ENCODE assay signal across 22 mouse cellular contexts in the genomic region with DNA sequence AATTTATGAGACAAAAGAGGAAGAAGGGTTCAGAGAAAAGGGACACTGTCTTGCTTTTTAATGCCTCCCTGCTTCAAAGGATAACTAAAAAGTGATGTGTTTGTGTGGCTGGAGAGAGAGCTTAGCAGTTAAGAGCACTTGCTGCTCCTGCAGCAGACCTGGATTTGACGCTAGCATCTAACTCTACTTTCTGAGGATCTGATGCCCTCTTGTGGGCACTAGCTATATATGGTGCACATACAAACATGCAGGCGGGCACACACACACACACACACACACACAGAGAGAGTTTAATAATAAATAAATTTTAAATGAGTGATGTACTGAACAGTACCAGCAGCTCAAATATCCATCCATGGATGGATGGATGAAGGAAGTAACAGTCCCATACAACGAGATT. TPM values are rescaled to one million over a fixed set of nuclear protein-coding genes. Genes with fewer than 3 reads are reported as not detected.
DNase-seq lines count a peak whose midpoint lies in the region; ATAC-seq and TF ChIP-seq lines count a peak whose summit lies in the region.
"Had no signal": no experiment of that assay in that cellular context is flagged by ENCODE, and none has a peak within 500 bp of the region (broad histone marks: within the 10 kb centered on the region; RNA-seq: fewer than 3 reads in every experiment).

No protein-coding gene starts in this region.

- ATAC-seq in kidney, postnatal 0 days (replicated peaks; ENCODE audit: low FRiP score, low read depth) = no peak
- ATAC-seq: midbrain, embryonic 15.5 days had no signal

- no peaks in the 10 kb centered on the region for H3K27me3 ChIP-seq in kidney, postnatal 0 days (ENCODE audit: insufficient read depth, low read length)
- H3K27me3 ChIP-seq: forebrain, embryonic 12.5 days; liver, embryonic 15.5 days; midbrain, embryonic 15.5 days; stomach, embryonic 15.5 days had no signal

- no peak overlapping the region for H3K4me3 ChIP-seq in kidney, postnatal 0 days (replicated peaks; ENCODE audit: low read depth, low read length)
- H3K4me3 ChIP-seq: forebrain, embryonic 12.5 days; limb, embryonic 10.5 days; liver, embryonic 15.5 days; midbrain, embryonic 15.5 days; stomach, embryonic 15.5 days had no signal

- H3K27ac ChIP-seq in kidney, postnatal 0 days = no peak overlapping the region
- H3K27ac ChIP-seq: forebrain, embryonic 12.5 days; hindbrain, embryonic 14.5 days; limb, embryonic 10.5 days; liver, embryonic 15.5 days; macrophage; midbrain, embryonic 15.5 days; stomach, embryonic 15.5 days had no signal

- no peaks in the 10 kb centered on the region for H3K9me3 ChIP-seq in kidney, postnatal 0 days (replicated peaks; ENCODE audit: low read length)
- H3K9me3 ChIP-seq: limb, embryonic 10.5 days; liver, embryonic 15.5 days; midbrain, embryonic 15.5 days; stomach, embryonic 15.5 days had no signal

- peak; percentile 56 for TF ChIP-seq CTCF in kidney, postnatal 0 days (IDR thresholded peaks at IDR 0.05; ENCODE audit: low read depth)

- H3K4me2 ChIP-seq in kidney, postnatal 0 days (ENCODE audit: low read length) = no peak overlapping the region
- H3K4me2 ChIP-seq: forebrain, embryonic 12.5 days; hindbrain, embryonic 14.5 days; liver, embryonic 15.5 days; midbrain, embryonic 15.5 days; stomach, embryonic 15.5 days had no signal

- 80% methylated on average over 3 of the region's 3 CpGs for WGBS in kidney, postnatal 0 days

- no peak for DNase-seq in kidney, postnatal 0 days (ENCODE audit: low spot score)
- no peak for DNase-seq in kidney, adult 9 months
- DNase-seq in 3T3-L1 (ENCODE audit: low read depth, low spot score) (peak; percentile 39), 416B (ENCODE audit: low read depth) (peak; percentile 56), R1 (ENCODE audit: low read depth, low spot score) (peak; percentile 66)
- no peak for DNase-seq in adrenal gland, postnatal 4 days (ENCODE audit: low spot score in 2 of 2)
- DNase-seq in gastrocnemius, postnatal 14 days = no peak
- DNase-seq: cerebellum, adult 11 months; heart, adult 18-20 months; heart, postnatal 10 days; kidney, adult 2 months; thymus, postnatal 25 days had no signal

- no peaks in the 10 kb centered on the region for H3K36me3 ChIP-seq in kidney, postnatal 0 days (ENCODE audit: insufficient read depth, low read length)
- H3K36me3 ChIP-seq: forebrain, embryonic 12.5 days; limb, embryonic 10.5 days; stomach, embryonic 15.5 days had no signal

- no peak overlapping the region for H3K9ac ChIP-seq in kidney, postnatal 0 days (ENCODE audit: low read depth, low read length)
- H3K9ac ChIP-seq: forebrain, embryonic 12.5 days; hindbrain, embryonic 14.5 days; liver, embryonic 15.5 days; midbrain, embryonic 15.5 days; stomach, embryonic 15.5 days had no signal

- H3K4me1 ChIP-seq in kidney, postnatal 0 days (replicated peaks; ENCODE audit: insufficient read depth, low read length) = no peaks in the 10 kb centered on the region

- intact Hi-C loops in gastrocnemius, postnatal 14 days (cut with DNase I; ENCODE audit: low total_unique reads) = no loop called here

RNA-seq across cellular contexts. Expression of a gene that starts 29.3 kb away (rescaled TPM):
- not detected in 2 replicates for polyA plus RNA-seq in kidney, postnatal 0 days (2015; fragmentation: Nextera tagmentation; extraction: Ambion mirVana)
- not detected for total RNA-seq in adrenal gland, postnatal 4 days (2021)
- total RNA-seq in gastrocnemius, postnatal 14 days (2021) = not detected
- total RNA-seq: heart, adult 18-20 months; heart, postnatal 10 days had no signal
- polyA plus RNA-seq: forebrain, embryonic 12.5 days; hindbrain, embryonic 14.5 days; kidney, adult 2 months; large intestine, adult 2 months; limb, embryonic 10.5 days; liver, embryonic 15.5 days; macrophage; midbrain, embryonic 15.5 days; neural tube, embryonic 11.5 days; small intestine, adult 2 months; stomach, embryonic 15.5 days had no signal

Comparison
In these comparisons a context has a peak if more than half of its experiments do, and no peak if none do; other contexts are left out.
1. DNase-seq: peak in 3T3-L1 (single experiment), 416B (single experiment) and R1 (single experiment); none in kidney, postnatal 0 days (single experiment), kidney, adult 9 months (single experiment), adrenal gland, postnatal 4 days (0 of 2) and gastrocnemius, postnatal 14 days (single experiment).